Mouse (Mus musculus) MEL (cell line): ENCODE data around the gene Nckipsd.

Experiments used
- CTCF ChIP-seq, 3 experiments: IDR thresholded peaks in 2 of 3; conservative IDR thresholded peaks in 1 of 3; 2 replicates each; pipeline ENCODE4 v1.5.1; 2011 to 2012; ENCODE audit warnings: low read length in 3 of 3, low read depth in 2 of 3, mild to moderate bottlenecking in 2 of 3, improper control_type of control experiment in 1 of 3, inconsistent platforms in 1 of 3, mixed read lengths in 1 of 3, moderate library complexity in 1 of 3; ENCODE audit not compliant: control insufficient read depth in 1 of 3, insufficient read depth in 1 of 3, poor library complexity in 1 of 3, severe bottlenecking in 1 of 3
- ETS1 ChIP-seq: IDR thresholded peaks from 2 replicates; pipeline ENCODE4 v1.6.1; 2012; ENCODE audit warnings: low read depth, mild to moderate bottlenecking, inconsistent platforms, low read length, improper control_type of control experiment, moderate library complexity
- GABPA ChIP-seq: IDR thresholded peaks from 2 replicates; pipeline ENCODE4 v1.6.1; 2012; ENCODE audit warnings: low read depth, mild to moderate bottlenecking, inconsistent platforms, low read length, improper control_type of control experiment, moderate library complexity
- KAT2A ChIP-seq: conservative IDR thresholded peaks from 2 replicates; pipeline ENCODE4 v1.6.1; 2012; ENCODE audit warnings: low read depth, low read length, improper control_type of control experiment, inconsistent platforms
- MAFK ChIP-seq: IDR thresholded peaks from 2 replicates; pipeline ENCODE4 v1.6.1; 2011; ENCODE audit warnings: low read depth, mild to moderate bottlenecking, low read length, improper control_type of control experiment, borderline replicate concordance
- POLR2A ChIP-seq, 2 experiments: IDR thresholded peaks; 2 replicates each; pipeline ENCODE4 v1.6.1; 2011 to 2012; ENCODE audit warnings: low read length in 2 of 2, mild to moderate bottlenecking in 2 of 2, control low read depth in 1 of 2, improper control_type of control experiment in 1 of 2, low read depth in 1 of 2, moderate library complexity in 1 of 2; ENCODE audit not compliant: control insufficient read depth in 1 of 2, insufficient read depth in 1 of 2, poor library complexity in 1 of 2
- POLR2AphosphoS5 ChIP-seq: IDR thresholded peaks from 2 replicates; pipeline ENCODE4 v1.6.1; 2012; ENCODE audit warnings: low read depth, borderline replicate concordance, mild to moderate bottlenecking, inconsistent platforms, low read length, moderate library complexity, mixed read lengths
- TCF12 ChIP-seq: IDR thresholded peaks from 2 replicates; pipeline ENCODE4 v1.6.1; 2014; ENCODE audit warnings: low read depth, mild to moderate bottlenecking, inconsistent platforms, low read length, improper control_type of control experiment, moderate library complexity
- USF1 ChIP-seq: IDR thresholded peaks from 2 replicates; pipeline ENCODE4 v1.6.1; 2014; ENCODE audit warnings: low read depth, mild to moderate bottlenecking, inconsistent platforms, low read length, improper control_type of control experiment, moderate library complexity

- TF ChIP-seq GABPA (no peak), POLR2A (IDR thresholded peaks at IDR 0.05; ENCODE audit: control insufficient read depth in 1 of 2, insufficient read depth in 1 of 2, low read depth in 1 of 2, low read length in 2 of 2, poor library complexity in 1 of 2) (no peak), CTCF (IDR thresholded peaks at IDR 0.05 in 2 of 3, conservative IDR thresholded peaks at IDR 0.05 in 1 of 3; ENCODE audit: control insufficient read depth in 1 of 3, insufficient read depth in 1 of 3, low read depth in 2 of 3, low read length in 3 of 3, poor library complexity in 1 of 3, severe bottlenecking in 1 of 3) (no peak), POLR2AphosphoS5 (no peak), TCF12 (no peak), MAFK (no peak), USF1 (no peak), ETS1 (no peak), KAT2A (no peak)
These were observed 26.3 kb upstream of the Nckipsd start for GRCm38 (mm10) chr9:108781891-108782290.
